ENCODE assay signal across 8 mouse cellular contexts in genomic region chr9:44407752-44408097, GRCm38 (mm10). TPM values are rescaled to one million over a fixed set of nuclear protein-coding genes. Genes with fewer than 3 reads are reported as not detected.
DNase-seq lines count a peak whose midpoint lies in the region; ATAC-seq and TF ChIP-seq lines count a peak whose summit lies in the region.

No protein-coding gene starts in this region.

- H3K27ac ChIP-seq in heart, embryonic 14.5 days (replicated peaks in 1 of 2; ENCODE audit: control insufficient read depth in 1 of 2, insufficient read depth in 1 of 2, low read depth in 2 of 2, low read length in 2 of 2): peak overlapping the region; percentile 94 to 97
- peak overlapping the region; percentile 92 for H3K27ac ChIP-seq in ES-E14 (ENCODE audit: insufficient read depth, low read depth, low read length, poor library complexity, severe bottlenecking)
- H3K27ac ChIP-seq in forebrain, embryonic 16.5 days (ENCODE audit: low read length): peak overlapping the region; percentile 96
- H3K27ac ChIP-seq in macrophage: peak overlapping the region; percentile 95

- no peak for DNase-seq in heart, postnatal 25 days (ENCODE audit: low spot score)
- no peak for DNase-seq in ES-E14 (ENCODE audit: low read depth, low spot score)
- no peak for DNase-seq in adrenal gland, adult 2 months
- DNase-seq in frontal cortex, postnatal 25 days (ENCODE audit: low spot score in 2 of 2): no peak
- DNase-seq in Muller cell, postnatal 12 days (ENCODE audit: inconsistent ontology term): no peak

- no peaks in the 10 kb centered on the region for H3K9me3 ChIP-seq in heart, embryonic 14.5 days (ENCODE audit: control insufficient read depth, low read length)
- no peaks in the 10 kb centered on the region for H3K9me3 ChIP-seq in ES-E14 (ENCODE audit: control insufficient read depth, insufficient read depth, low read depth, low read length)
- no peaks in the 10 kb centered on the region for H3K9me3 ChIP-seq in forebrain, embryonic 16.5 days (ENCODE audit: control insufficient read depth, low read length)

- in situ Hi-C loops in ES-E14 (cut with MboI; ENCODE audit: low sequenced_read_pairs in 2 of 2, unreplicated experiment in 2 of 2): no loop called here

- 0 out of 4 replicates have a peak, but pooled peaks cover 0 to 4% of the 10 kb centered on the region in 2 experiments for H3K4me1 ChIP-seq in heart, embryonic 14.5 days (ENCODE audit: control insufficient read depth in 2 of 2, insufficient read depth in 2 of 2, low read length in 2 of 2)
- peaks cover 0 to 3% of the 10 kb centered on the region in 2 experiments; a peak in 2 of 4 replicates for H3K4me1 ChIP-seq in ES-E14 (ENCODE audit: control insufficient read depth in 2 of 2, insufficient read depth in 2 of 2, low read length in 2 of 2, poor library complexity in 1 of 2)
- peaks cover 23% of the 10 kb centered on the region for H3K4me1 ChIP-seq in forebrain, embryonic 16.5 days (replicated peaks; ENCODE audit: control insufficient read depth, insufficient read depth, low read length)

- peaks cover 63% of the 10 kb centered on the region for H3K79me2 ChIP-seq in macrophage (ENCODE audit: inconsistent target)

- WGBS in heart, embryonic 14.5 days: under 1% methylated on average over 24 of the region's 24 CpGs
- WGBS in forebrain, embryonic 16.5 days: 0% methylated on average over 24 of the region's 24 CpGs
- 2% methylated on average over 24 of the region's 24 CpGs for WGBS in macrophage (ENCODE audit: missing documents)

- H3K9ac ChIP-seq in heart, embryonic 14.5 days (ENCODE audit: low read length): peak overlapping the region; percentile 91
- peak overlapping the region; percentile 98 for H3K9ac ChIP-seq in ES-E14 (ENCODE audit: insufficient read depth, low read depth, low read length, poor library complexity, severe bottlenecking)
- peak overlapping the region; percentile 70 for H3K9ac ChIP-seq in forebrain, embryonic 16.5 days (replicated peaks; ENCODE audit: low read depth, low read length)

- H3K4me2 ChIP-seq in heart, embryonic 14.5 days (ENCODE audit: low read length): peak overlapping the region; percentile 76
- peak overlapping the region; percentile 68 for H3K4me2 ChIP-seq in forebrain, embryonic 16.5 days (ENCODE audit: low read length)

- no peak for ATAC-seq in heart, embryonic 14.5 days (ENCODE audit: insufficient number of reproducible peaks, insufficient read depth, low FRiP score, low read depth)
- ATAC-seq in forebrain, embryonic 16.5 days: no peak; the same call in 1 of the 2 replicates

- no peaks in the 10 kb centered on the region for H3K27me3 ChIP-seq in heart, embryonic 14.5 days (ENCODE audit: control insufficient read depth, insufficient read depth, low read length)
- H3K27me3 ChIP-seq in forebrain, embryonic 16.5 days (replicated peaks; ENCODE audit: control insufficient read depth, insufficient read depth, low read length): no peaks in the 10 kb centered on the region

- H3K36me3 ChIP-seq in heart, embryonic 14.5 days (ENCODE audit: control insufficient read depth, insufficient read depth, low read length): peaks cover 72% of the 10 kb centered on the region
- H3K36me3 ChIP-seq in ES-E14 (ENCODE audit: control insufficient read depth, insufficient read depth, low read length, poor library complexity, severe bottlenecking) (peaks cover 36% of the 10 kb centered on the region), macrophage (ENCODE audit: inconsistent target) (peaks cover 57% of the 10 kb centered on the region)
- H3K36me3 ChIP-seq in forebrain, embryonic 16.5 days (ENCODE audit: control insufficient read depth, insufficient read depth): peaks cover 43% of the 10 kb centered on the region

- peak overlapping the region; percentile 85 to 87 for H3K4me3 ChIP-seq in heart, embryonic 14.5 days (ENCODE audit: control insufficient read depth in 1 of 2, insufficient read depth in 1 of 2, low read depth in 1 of 2, low read length in 2 of 2)
- H3K4me3 ChIP-seq in ES-E14 (ENCODE audit: insufficient read depth in 1 of 2, low read depth in 1 of 2, low read length in 2 of 2, poor library complexity in 1 of 2, severe bottlenecking in 1 of 2) (peak overlapping the region; percentile 84 to 95), macrophage (ENCODE audit: inconsistent target) (peak overlapping the region; percentile 86)
- peak overlapping the region; percentile 66 for H3K4me3 ChIP-seq in forebrain, embryonic 16.5 days (replicated peaks; ENCODE audit: low read length)

- intact Hi-C loops in heart, postnatal 25 days (cut with DNase I): no loop called here

TF ChIP-seq in ES-E14, 5 proteins besides CTCF, POLR2A, EP300 and RAD21:
- TF ChIP-seq CHD2 (IDR thresholded peaks at IDR 0.05; ENCODE audit: low read depth, low read length): peak; percentile 6; the same call in 1 of the 2 replicates
- TF ChIP-seq ZNF384 (IDR thresholded peaks at IDR 0.05; ENCODE audit: low read depth, low read length): no peak

RNA-seq across cellular contexts. Expression of gene Trappc4, which starts 0.3 kb away (rescaled TPM):
- 74.0 and 85.4 TPM in 2 replicates for polyA plus RNA-seq in heart, embryonic 14.5 days (2014; fragmentation: Nextera tagmentation; extraction: Ambion mirVana)
- 10 to 100 TPM; 34.9 to 35.1 TPM for total RNA-seq in heart, postnatal 25 days (2021)
- 88.2 and 95.1 TPM in 2 replicates for total RNA-seq in ES-E14 (2012; rRNA removed)
- polyA plus RNA-seq in forebrain, embryonic 16.5 days (2015; fragmentation: Nextera tagmentation; extraction: Ambion mirVana): 322 and 334 TPM in 2 replicates
- 10 to 100 TPM in 25 of 26 experiments, 1 to 10 TPM in 1; 9.0 to 65.0 (median 30.3) TPM for total RNA-seq in macrophage (2018; cell fraction: chromatin; rRNA removed)
- total RNA-seq in macrophage (2018; cell fraction: cytosol; rRNA removed): 10 to 100 TPM; 55.8 to 78.6 (median 65.6) TPM
- 10 to 100 TPM; 21.6 to 71.3 (median 44.7) TPM for total RNA-seq in macrophage (2018; cell fraction: nucleus; rRNA removed)
- polyA plus RNA-seq in macrophage (2018): 45.6 to 95.6 TPM (median 69.5 TPM) in 3 replicates
- 10 to 100 TPM; 81.3 to 92.1 TPM for total RNA-seq in adrenal gland, adult 2 months (2021)
- 44.2 and 51.2 TPM in 2 replicates for polyA plus RNA-seq in adrenal gland, adult 2 months (2012; rRNA removed)

RNA-seq across cellular contexts. Expression of gene Rps25, which starts 0.8 kb away (rescaled TPM):
- 1,406 and 1,617 TPM in 2 replicates for polyA plus RNA-seq in heart, embryonic 14.5 days (2014; fragmentation: Nextera tagmentation; extraction: Ambion mirVana)
- total RNA-seq in heart, postnatal 25 days (2021): 100 to 1,000 TPM; 745 to 824 TPM
- total RNA-seq in ES-E14 (2012; rRNA removed): 1,792 and 2,115 TPM in 2 replicates
- polyA plus RNA-seq in forebrain, embryonic 16.5 days (2015; fragmentation: Nextera tagmentation; extraction: Ambion mirVana): 901 and 949 TPM in 2 replicates
- 100 to 1,000 TPM in 7 of 26 experiments, 10 to 100 TPM in 19; 48.2 to 259 (median 88.5) TPM for total RNA-seq in macrophage (2018; cell fraction: chromatin; rRNA removed)
- 1,000 to 10,000 TPM in 13 of 26 experiments, 100 to 1,000 TPM in 13; 651 to 1,678 (median 1,040) TPM for total RNA-seq in macrophage (2018; cell fraction: cytosol; rRNA removed)
- 100 to 1,000 TPM in 25 of 26 experiments, 10 to 100 TPM in 1; 73.3 to 248 (median 137) TPM for total RNA-seq in macrophage (2018; cell fraction: nucleus; rRNA removed)
- polyA plus RNA-seq in macrophage (2018): 1,052 to 1,678 TPM (median 1,580 TPM) in 3 replicates
- 1,000 to 10,000 TPM; 1,025 to 1,177 TPM for total RNA-seq in adrenal gland, adult 2 months (2021)
- 21.7 and 23.2 TPM in 2 replicates for polyA plus RNA-seq in adrenal gland, adult 2 months (2012; rRNA removed)

RNA-seq across cellular contexts. Expression of gene Ccdc84, which starts 10.6 kb away (rescaled TPM):
- polyA plus RNA-seq in heart, embryonic 14.5 days (2014; fragmentation: Nextera tagmentation; extraction: Ambion mirVana): 19.5 and 20.9 TPM in 2 replicates
- 1 to 10 TPM; 7.2 to 8.0 TPM for total RNA-seq in heart, postnatal 25 days (2021)
- total RNA-seq in ES-E14 (2012; rRNA removed): 38.3 and 57.0 TPM in 2 replicates
- 36.8 and 41.1 TPM in 2 replicates for polyA plus RNA-seq in forebrain, embryonic 16.5 days (2015; fragmentation: Nextera tagmentation; extraction: Ambion mirVana)
- total RNA-seq in macrophage (2018; cell fraction: chromatin; rRNA removed): 100 to 1,000 TPM in 13 of 26 experiments, 10 to 100 TPM in 13; 44.0 to 155 (median 99.5) TPM
- total RNA-seq in macrophage (2018; cell fraction: cytosol; rRNA removed): 10 to 100 TPM in 8 of 26 experiments, 1 to 10 TPM in 18; 4.7 to 13.4 (median 8.7) TPM
- total RNA-seq in macrophage (2018; cell fraction: nucleus; rRNA removed): 100 to 1,000 TPM in 4 of 26 experiments, 10 to 100 TPM in 22; 27.7 to 112 (median 65.8) TPM
- 10.3 to 20.3 TPM (median 11.3 TPM) in 3 replicates for polyA plus RNA-seq in macrophage (2018)
- total RNA-seq in adrenal gland, adult 2 months (2021): 10 to 100 TPM; 14.5 to 21.1 TPM
- polyA plus RNA-seq in adrenal gland, adult 2 months (2012; rRNA removed): 12.3 and 23.7 TPM in 2 replicates

RNA-seq across cellular contexts. Expression of gene Slc37a4, which starts 11.1 kb away (rescaled TPM):
- 32.0 and 35.7 TPM in 2 replicates for polyA plus RNA-seq in heart, embryonic 14.5 days (2014; fragmentation: Nextera tagmentation; extraction: Ambion mirVana)
- total RNA-seq in heart, postnatal 25 days (2021): 10 to 100 TPM; 25.5 to 27.9 TPM
- 9.8 and 10.0 TPM in 2 replicates for total RNA-seq in ES-E14 (2012; rRNA removed)
- polyA plus RNA-seq in forebrain, embryonic 16.5 days (2015; fragmentation: Nextera tagmentation; extraction: Ambion mirVana): 38.4 and 41.6 TPM in 2 replicates
- 10 to 100 TPM in 10 of 26 experiments, 1 to 10 TPM in 16; 1.3 to 16.5 (median 5.8) TPM for total RNA-seq in macrophage (2018; cell fraction: chromatin; rRNA removed)
- 10 to 100 TPM in 11 of 26 experiments, 1 to 10 TPM in 15; 6.0 to 14.3 (median 9.6) TPM for total RNA-seq in macrophage (2018; cell fraction: cytosol; rRNA removed)
- total RNA-seq in macrophage (2018; cell fraction: nucleus; rRNA removed): 10 to 100 TPM in 15 of 26 experiments, 1 to 10 TPM in 11; 2.0 to 25.0 (median 10.6) TPM
- 4.7 to 13.1 TPM (median 12.6 TPM) in 3 replicates for polyA plus RNA-seq in macrophage (2018)
- total RNA-seq in adrenal gland, adult 2 months (2021): 10 to 100 TPM; 14.4 to 15.6 TPM
- polyA plus RNA-seq in adrenal gland, adult 2 months (2012; rRNA removed): 27.9 and 33.5 TPM in 2 replicates

RNA-seq across cellular contexts. Expression of gene Hyou1, which starts 28.4 kb away (rescaled TPM):
- 12.7 and 12.9 TPM in 2 replicates for polyA plus RNA-seq in heart, embryonic 14.5 days (2014; fragmentation: Nextera tagmentation; extraction: Ambion mirVana)
- 10 to 100 TPM; 70.2 to 78.9 TPM for total RNA-seq in heart, postnatal 25 days (2021)
- 246 and 320 TPM in 2 replicates for total RNA-seq in ES-E14 (2012; rRNA removed)
- 26.3 and 27.2 TPM in 2 replicates for polyA plus RNA-seq in forebrain, embryonic 16.5 days (2015; fragmentation: Nextera tagmentation; extraction: Ambion mirVana)
- total RNA-seq in macrophage (2018; cell fraction: chromatin; rRNA removed): 10 to 100 TPM; 14.7 to 82.3 (median 36.8) TPM
- total RNA-seq in macrophage (2018; cell fraction: cytosol; rRNA removed): 10 to 100 TPM; 39.2 to 89.3 (median 68.6) TPM
- 100 to 1,000 TPM in 19 of 26 experiments, 10 to 100 TPM in 7; 31.0 to 215 (median 113) TPM for total RNA-seq in macrophage (2018; cell fraction: nucleus; rRNA removed)
- polyA plus RNA-seq in macrophage (2018): 49.0 to 86.2 TPM (median 57.6 TPM) in 3 replicates
- total RNA-seq in adrenal gland, adult 2 months (2021): 100 to 1,000 TPM; 177 to 230 TPM
- polyA plus RNA-seq in adrenal gland, adult 2 months (2012; rRNA removed): 64.3 and 127 TPM in 2 replicates

Comparison
In these comparisons a context has a peak if more than half of its experiments do, and no peak if none do; other contexts are left out.
1. RNA of gene Rps25, which starts 0.8 kb away (polyA plus RNA-seq): 1,406 to 1,617 TPM in heart, embryonic 14.5 days, 1,052 to 1,678 TPM in macrophage and 901 to 949 TPM in forebrain, embryonic 16.5 days; 21.7 to 23.2 TPM in adrenal gland, adult 2 months; every median in the first group is over 10 times any median in the second.
2. Peak in every context shown above with its lines, with median percentiles within 50 percentile points of each other: H3K27ac ChIP-seq, H3K4me3 ChIP-seq and H3K9ac ChIP-seq.